Mouse (Mus musculus) lung, postnatal 0 days (tissue): ENCODE data around the gene Cfdp1.

Experiments used
- CTCF ChIP-seq: IDR thresholded peaks from 2 replicates; pipeline ENCODE4 v1.5.1; 2016; ENCODE audit warnings: antibody characterized with exemption, mild to moderate bottlenecking
- EP300 ChIP-seq: IDR thresholded peaks from 2 replicates; pipeline ENCODE4 v1.6.1; 2016; ENCODE audit warnings: antibody characterized with exemption, mild to moderate bottlenecking, control low read depth

GRCm38 (mm10) chr8:111734244-111734960 is 119.7 kb downstream of the Cfdp1 start:
- TF ChIP-seq CTCF: no peak; the same call in 1 of the 2 replicates
- TF ChIP-seq EP300: no peak
